Mouse (Mus musculus) thymus, adult 2 months (tissue): ENCODE measurements around the gene Dock11.

ENCODE experiments used
- CTCF ChIP-seq: fragments of 200-500 bp; IDR thresholded peaks from 2 replicates; pipeline ENCODE4 v1.5.1; 2012; ENCODE audit warnings: mild to moderate bottlenecking, control low read depth, low read length, moderate library complexity, borderline replicate concordance; ENCODE audit not compliant: control insufficient read depth, poor library complexity, insufficient read depth; ENCODE audit errors: extremely low read depth
- POLR2A ChIP-seq: fragments of 200-500 bp; IDR thresholded peaks from 2 replicates; pipeline ENCODE4 v1.6.1; 2012; ENCODE audit warnings: mild to moderate bottlenecking, low read length, control low read depth, moderate library complexity; ENCODE audit not compliant: control insufficient read depth, poor library complexity, insufficient read depth; ENCODE audit errors: extremely low read depth

- no peak for TF ChIP-seq POLR2A
- no peak for TF ChIP-seq CTCF
These were observed 137.0 kb downstream of the Dock11 start for GRCm38 (mm10) chrX:36025651-36026050.
